Mouse (Mus musculus) left cerebral cortex, adult 9 months (tissue): ENCODE measurements at regions not wholly inside any gene's neighbourhood (a gene's known extent, or its start where the extent isn't known, plus 50 kb on each side); places are given as distances from the start of the nearest gene placed in this dataset.
A peak's percentile ranks its signal among the peaks of the same experiment; 100 is the strongest.

Experiments
- DNase-seq, 2 experiments: peaks; one replicate each; pipeline ENCODE4 v3.0.0; 2022; ENCODE audit warnings: low spot score in 2 of 2

GRCm38 (mm10) chr2:159019921-159020534 is 225.4 kb downstream of the Dhx35 start:
- peak; percentile 10 to 60 for DNase-seq

- no peak for DNase-seq
Observed at GRCm38 (mm10) chr2:159032147-159032546, 237.5 kb downstream of the Dhx35 start.

- no peak for DNase-seq
Observed at GRCm38 (mm10) chr2:159039916-159040315, 245.3 kb downstream of the Dhx35 start.

- DNase-seq, result no peak
Observed at GRCm38 (mm10) chr2:159053534-159053933, 258.9 kb downstream of the Dhx35 start.

- DNase-seq, result peak; percentile 14 to 67
Observed at GRCm38 (mm10) chr2:159053936-159054335, 259.3 kb downstream of the Dhx35 start.

GRCm38 (mm10) chr2:159054451-159054850 is 259.8 kb downstream of the Dhx35 start:
- DNase-seq, result no peak

- DNase-seq, result no peak
Observed at GRCm38 (mm10) chr2:159055780-159056179, 261.2 kb downstream of the Dhx35 start.

GRCm38 (mm10) chr2:159056960-159057359 is 262.4 kb downstream of the Dhx35 start:
- no peak for DNase-seq

- no peak for DNase-seq
Observed at GRCm38 (mm10) chr2:159057506-159057905, 262.9 kb downstream of the Dhx35 start.

- peak in 1 of 2 experiments; percentile 13 for DNase-seq
Observed at GRCm38 (mm10) chr2:159062266-159062665, 267.7 kb downstream of the Dhx35 start.

- no peak for DNase-seq
Observed at GRCm38 (mm10) chr2:159062666-159063065, 268.1 kb downstream of the Dhx35 start.

- DNase-seq, result no peak
Observed at GRCm38 (mm10) chr2:159064403-159064970, 269.9 kb downstream of the Dhx35 start.

GRCm38 (mm10) chr2:159067506-159067905 is 272.9 kb downstream of the Dhx35 start:
- no peak for DNase-seq

GRCm38 (mm10) chr2:159068303-159069020 is 273.9 kb downstream of the Dhx35 start:
- DNase-seq, result no peak

GRCm38 (mm10) chr2:159069180-159069579 is 274.6 kb downstream of the Dhx35 start:
- peak; percentile 23 to 35 for DNase-seq

GRCm38 (mm10) chr2:159072997-159073690 is 278.5 kb downstream of the Dhx35 start:
- DNase-seq, result no peak

- DNase-seq, result no peak
Observed at GRCm38 (mm10) chr2:159079836-159080235, 285.2 kb downstream of the Dhx35 start.

- DNase-seq, result peak; percentile 3 to 24
Observed at GRCm38 (mm10) chr2:159080784-159081544, 286.4 kb downstream of the Dhx35 start.

GRCm38 (mm10) chr2:159086836-159087235 is 292.2 kb downstream of the Dhx35 start:
- DNase-seq, result no peak

- no peak for DNase-seq
Observed at GRCm38 (mm10) chr2:159088196-159088595, 293.6 kb downstream of the Dhx35 start.

GRCm38 (mm10) chr2:159096667-159097066 is 302.1 kb downstream of the Dhx35 start:
- DNase-seq, result no peak

GRCm38 (mm10) chr2:159134042-159134441 is 339.4 kb downstream of the Dhx35 start:
- no peak for DNase-seq
